Mouse (Mus musculus): ENCODE results near the gene Phf12. TPM values are rescaled to one million over a fixed set of nuclear protein-coding genes. Genes with fewer than 3 reads are reported as not detected.
A peak's percentile ranks its signal among the peaks of the same experiment; 100 is the strongest.

Gene Phf12
- total RNA-seq (2015) = 61.8 and 64.3 TPM in 2 replicates
- total RNA-seq (2017) = 25.9 and 28.8 TPM in 2 replicates

DNA sequence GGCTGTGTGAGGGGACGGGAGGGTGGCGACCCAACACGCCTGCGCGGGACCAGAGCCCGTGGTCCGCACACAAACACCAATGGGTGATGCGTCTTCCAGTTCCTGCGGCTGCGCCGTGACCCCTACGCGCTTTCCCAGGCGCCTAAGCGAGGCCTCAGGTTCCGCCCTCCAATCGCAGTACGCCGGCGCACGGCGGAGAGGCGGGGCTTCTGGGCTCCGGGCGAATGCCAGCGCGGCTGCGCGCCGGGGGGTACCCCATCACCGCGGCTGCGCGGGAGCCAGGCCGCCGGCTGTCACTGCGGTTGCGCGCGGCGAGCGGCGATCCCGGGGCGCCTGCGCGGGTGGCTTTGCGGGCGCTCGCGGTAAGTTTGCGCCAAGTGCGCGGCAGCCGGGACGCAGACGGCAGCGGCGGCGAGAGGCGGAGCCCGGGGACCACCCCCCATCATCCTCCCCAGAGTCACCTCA, at the start of gene Phf12:
Gene Phf12, plus strand, starts transcription at position 314 of the 465 bp plus-strand sequence.
- peak; percentile 76 for ATAC-seq (replicated peaks; ENCODE audit: poor library complexity)

DNA sequence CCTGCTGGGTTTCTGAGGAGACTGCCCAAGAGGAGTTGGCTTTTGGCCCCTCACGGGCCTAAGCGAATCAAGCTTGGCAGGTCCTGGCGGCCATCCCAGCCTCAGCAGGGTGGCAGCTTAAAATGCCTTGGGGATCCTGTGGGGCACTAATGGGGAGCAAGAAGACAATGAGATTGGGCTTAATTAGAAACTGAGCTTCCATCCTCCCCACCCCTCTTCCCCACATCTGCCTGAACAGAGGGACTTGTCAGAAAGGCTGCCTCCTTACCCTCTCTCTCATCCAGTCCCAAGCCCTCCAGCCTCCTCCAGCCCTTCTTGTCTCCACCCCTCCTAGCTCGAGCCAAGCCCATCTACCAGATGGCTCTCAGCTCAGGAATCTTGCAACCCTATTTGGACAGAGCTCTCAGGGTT, 48.4 kb upstream of the Phf12 start:
- ATAC-seq (replicated peaks; ENCODE audit: poor library complexity) = no peak

DNA sequence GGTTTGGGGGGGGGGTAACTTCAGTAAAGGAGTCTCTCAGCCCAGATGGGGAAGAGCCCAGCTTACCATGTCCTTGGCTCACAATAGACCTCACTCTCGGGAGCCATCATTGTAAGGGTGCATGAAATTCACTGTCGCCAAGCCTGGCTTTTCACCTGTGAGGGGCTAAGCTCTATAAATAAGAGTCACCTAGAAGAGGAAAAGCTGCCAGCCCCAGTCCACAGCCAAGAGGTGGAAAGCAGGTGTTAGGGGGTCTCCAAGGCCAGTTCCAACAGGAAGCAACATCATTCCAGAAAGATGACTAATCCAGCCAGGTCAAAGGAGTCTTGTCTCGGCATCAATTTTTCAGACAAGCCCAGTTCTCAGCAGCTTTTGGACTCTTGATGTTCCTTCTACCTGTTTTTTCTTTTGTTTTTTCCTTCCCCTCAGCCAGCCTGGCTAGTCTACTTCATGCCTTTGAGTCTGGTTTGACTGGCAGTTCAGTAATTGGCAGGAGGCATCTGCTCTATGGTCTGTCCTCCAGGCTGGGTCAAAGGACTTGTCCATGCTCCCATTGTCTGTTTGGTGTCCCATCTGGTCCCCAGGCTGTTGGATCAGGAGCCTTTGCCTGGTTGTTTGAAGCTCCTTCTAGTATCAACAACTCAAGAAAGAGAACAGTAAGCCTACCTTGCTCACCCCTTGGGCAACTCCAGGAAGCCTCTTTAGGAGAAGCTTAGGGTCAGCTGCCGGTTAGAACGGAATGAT, 47.8 kb upstream of the Phf12 start:
- no peak for ATAC-seq (replicated peaks; ENCODE audit: poor library complexity)

DNA sequence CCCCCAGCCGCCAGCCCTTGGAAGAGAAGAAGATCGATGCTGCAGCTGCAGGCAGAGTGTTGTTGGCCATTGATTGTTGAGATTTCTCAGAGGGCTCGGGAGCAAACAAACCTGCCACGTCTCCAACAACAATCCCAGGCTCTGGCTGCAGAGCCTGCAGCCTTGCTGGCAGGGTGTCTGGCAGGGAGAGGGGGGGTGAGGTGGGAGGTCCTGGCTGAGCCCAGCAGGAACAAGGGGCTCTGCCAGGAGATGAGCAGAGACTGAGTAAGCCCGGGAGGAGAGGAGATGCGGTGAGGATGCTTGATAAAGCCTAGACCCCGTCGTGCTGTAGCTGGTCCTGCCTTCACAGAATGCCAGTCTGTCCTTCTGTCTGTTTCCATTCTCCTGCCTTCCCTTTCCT, 45.7 kb upstream of the Phf12 start:
- ATAC-seq (replicated peaks; ENCODE audit: poor library complexity) = no peak

DNA sequence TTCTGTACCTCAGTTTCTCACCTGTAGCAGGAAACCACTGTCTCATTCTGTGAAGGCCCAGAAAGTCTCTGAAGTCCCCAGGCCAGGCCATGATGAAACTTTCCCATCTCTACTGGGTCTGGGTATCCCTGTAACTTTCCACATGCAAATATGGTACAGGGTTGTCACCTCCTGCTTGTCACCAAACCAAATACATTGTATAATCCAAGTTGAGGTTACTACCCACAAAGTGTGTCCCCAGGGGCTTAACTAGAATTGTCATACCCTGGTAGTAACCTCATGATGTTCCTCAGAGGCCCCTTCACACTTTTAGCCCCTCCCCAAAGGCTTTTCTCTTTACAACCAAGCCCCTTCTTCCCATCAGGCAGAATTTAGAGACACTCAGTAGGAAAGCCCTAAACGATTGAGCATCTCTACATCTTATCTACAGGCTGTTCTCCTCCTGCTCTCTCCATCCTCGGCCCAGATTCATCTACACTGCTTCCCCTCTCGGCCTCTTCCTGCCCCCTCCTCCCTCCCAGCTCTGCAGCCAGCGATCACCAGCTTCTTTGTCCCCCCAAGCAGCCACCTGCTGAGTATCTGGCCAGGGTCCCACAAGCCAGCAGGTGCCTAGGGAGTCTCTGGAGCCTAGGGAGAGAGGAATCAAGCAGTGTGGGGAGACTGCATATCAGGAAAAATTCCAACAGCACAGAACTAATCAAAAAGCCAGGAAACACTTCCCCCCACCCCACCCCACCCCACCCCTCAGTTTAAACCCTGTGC, 44.7 kb upstream of the Phf12 start:
- no peak for ATAC-seq (replicated peaks; ENCODE audit: poor library complexity)

DNA sequence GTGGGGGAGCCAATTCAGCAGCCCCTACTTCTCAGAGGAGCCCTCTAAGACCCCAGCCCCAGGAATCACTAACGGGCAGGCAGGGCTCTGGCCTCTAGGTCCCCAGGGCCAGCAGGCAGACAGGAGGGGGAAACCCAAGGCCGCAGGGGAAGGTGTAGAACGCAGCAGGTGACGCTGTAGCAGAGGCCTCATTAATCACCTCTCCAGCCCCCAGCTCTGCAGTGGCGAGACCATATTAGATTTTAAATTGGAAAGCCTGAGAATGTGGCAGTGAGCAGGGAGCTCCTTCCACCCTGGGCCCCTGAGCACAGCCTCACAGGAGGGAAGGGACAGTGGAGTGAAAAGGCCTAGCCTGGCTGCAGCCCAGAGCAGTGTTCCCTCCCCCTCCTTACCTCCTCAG, 40.3 kb upstream of the Phf12 start:
- no peak for ATAC-seq (replicated peaks; ENCODE audit: poor library complexity)

DNA sequence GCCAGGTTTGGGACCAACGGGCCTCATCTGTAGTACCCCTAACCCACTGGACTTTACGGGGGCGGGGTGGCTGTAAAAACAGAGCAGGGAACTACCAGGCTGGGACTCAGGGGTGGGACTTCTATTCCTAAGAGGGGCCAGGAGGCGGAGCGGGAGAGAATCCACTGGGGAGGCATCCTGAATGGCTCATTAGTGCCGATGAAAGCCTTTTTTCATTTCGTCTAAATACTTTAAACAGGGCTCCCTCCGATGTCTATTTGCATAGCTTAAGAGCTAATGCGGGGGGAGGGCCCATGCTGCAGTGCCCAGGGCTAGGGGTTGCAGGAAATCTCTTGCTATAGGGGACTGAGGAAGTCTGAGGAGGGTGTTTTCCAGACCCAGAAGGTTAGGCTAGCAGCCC, 34.7 kb upstream of the Phf12 start:
- ATAC-seq (replicated peaks; ENCODE audit: poor library complexity) = no peak

DNA sequence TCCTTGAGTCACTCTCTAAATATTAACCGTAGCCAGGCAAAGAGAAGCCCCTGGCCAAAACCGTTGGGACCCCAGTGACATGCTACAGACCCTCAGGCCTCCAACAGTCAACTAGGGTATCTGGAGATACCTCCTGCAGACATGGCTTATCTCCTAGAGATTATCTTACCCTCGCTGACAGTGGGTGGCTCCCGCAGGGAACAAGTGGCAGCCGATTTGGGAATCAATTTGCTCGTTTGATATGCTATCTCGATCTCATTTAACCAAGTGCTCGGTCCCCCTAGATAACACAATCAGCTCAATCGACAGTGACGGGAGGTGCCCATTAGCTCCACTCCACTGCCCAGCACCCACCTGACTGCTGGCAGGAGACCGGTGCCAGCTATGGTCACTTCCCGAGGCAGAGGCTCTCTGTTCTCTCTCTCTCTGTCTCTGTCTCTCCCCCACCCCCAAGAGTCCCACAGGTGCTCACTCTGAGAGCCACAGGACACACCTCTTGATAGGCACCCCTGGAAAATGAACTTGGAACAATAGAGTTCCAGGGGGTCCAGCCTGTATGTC, 32.3 kb upstream of the Phf12 start:
- no peak for ATAC-seq (replicated peaks; ENCODE audit: poor library complexity)

DNA sequence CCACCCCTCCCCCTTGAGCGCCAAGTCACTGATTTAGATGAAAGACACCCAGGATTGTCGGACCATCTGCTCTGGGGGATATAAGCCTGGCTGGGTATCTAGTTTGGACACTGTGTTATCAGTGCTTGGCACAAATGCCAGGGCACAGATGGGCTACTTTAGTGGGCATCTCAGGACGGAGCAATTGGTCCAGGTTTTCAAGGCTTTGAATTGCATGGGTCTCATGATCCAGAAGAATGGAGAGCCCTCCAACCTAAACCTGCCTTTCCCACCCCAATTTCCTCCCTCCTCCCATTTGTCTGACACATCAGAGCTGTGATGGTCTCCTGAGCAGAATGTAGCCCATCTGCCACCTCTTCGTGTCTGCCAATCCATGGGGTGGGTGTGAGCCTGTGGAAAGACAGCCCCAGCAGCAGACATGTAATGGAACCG, 31.7 kb upstream of the Phf12 start:
- ATAC-seq (replicated peaks; ENCODE audit: poor library complexity) = no peak

DNA sequence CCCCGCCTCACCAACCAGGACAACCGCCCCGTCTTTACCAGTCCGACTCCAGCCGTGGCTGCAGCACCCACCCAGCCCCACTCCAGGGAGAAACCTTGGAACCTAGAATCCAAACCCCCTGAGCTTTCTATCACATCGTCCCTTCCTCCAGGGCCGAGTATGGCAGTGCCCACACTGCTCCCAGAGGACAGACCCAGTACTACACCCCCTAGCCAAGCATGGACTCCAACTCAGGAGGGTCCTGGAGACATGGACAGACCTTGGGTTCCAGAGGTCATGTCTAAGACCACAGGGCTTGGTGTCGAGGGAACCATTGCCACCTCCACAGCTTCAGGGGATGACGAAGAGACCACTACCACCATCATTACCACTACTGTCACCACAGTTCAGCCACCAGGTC, 28.9 kb upstream of the Phf12 start:
- peak; percentile 72; the same call in 1 of the 2 replicates for ATAC-seq (replicated peaks; ENCODE audit: poor library complexity)

DNA sequence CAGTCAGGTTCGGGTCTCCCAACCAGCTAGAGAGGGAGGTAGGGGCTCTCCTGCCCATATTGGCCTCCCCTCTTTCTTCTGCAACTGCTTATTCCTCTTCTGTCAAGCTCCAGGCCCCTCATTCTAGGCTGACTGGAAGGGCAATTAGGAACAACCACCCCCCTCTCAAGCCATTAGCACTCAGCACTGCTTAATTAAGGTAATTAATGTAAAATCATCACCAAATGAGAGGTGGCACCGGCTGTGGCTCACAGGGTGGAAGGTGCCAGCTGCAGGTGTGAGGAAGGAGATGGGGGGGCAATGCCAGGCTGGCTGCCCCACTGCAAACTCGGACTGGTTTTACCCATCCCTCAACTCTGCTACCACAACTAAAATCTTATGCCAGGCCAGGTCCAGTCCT, 26.1 kb upstream of the Phf12 start:
- no peak for ATAC-seq (replicated peaks; ENCODE audit: poor library complexity)

DNA sequence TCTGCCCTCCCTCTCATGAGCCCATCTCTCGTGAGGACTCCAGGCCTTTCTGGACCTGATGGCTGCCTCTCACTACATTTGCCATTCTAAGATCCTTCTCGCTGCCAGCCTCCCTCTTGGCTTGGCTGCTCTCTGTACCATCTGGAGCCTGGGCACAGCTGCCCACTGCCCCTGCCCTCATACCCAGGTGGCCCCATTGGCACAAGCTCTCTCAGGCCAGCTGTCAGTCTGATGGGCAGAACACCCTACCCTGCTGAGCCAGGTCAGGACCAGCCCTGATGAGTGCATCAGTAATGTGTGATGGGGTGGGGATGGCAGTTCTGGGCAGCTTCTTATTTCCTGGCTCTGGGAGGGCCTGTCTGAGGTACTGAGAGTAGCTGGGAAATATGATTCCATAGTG, 24.3 kb upstream of the Phf12 start:
- ATAC-seq (replicated peaks; ENCODE audit: poor library complexity) = no peak

DNA sequence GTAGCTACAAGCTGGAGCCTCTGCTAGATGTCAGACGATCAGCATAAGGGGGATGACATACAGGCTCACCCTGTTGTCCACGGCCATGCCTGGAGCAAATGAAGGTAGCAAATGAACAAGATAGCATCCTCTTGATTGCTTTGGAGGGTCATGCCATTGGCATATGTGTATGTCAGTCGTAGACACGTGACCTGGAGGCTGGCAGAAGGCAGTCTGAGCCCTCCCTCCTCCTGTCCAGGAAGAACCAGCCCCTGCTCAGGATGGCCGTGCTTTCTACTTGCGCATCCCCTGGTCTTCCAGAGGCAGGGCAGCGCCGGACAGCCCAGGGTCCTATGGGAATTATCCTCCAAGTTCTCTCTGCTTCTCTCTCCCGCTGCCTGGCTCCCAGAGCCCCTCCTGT, 23.6 kb upstream of the Phf12 start:
- no peak for ATAC-seq (replicated peaks; ENCODE audit: poor library complexity)

DNA sequence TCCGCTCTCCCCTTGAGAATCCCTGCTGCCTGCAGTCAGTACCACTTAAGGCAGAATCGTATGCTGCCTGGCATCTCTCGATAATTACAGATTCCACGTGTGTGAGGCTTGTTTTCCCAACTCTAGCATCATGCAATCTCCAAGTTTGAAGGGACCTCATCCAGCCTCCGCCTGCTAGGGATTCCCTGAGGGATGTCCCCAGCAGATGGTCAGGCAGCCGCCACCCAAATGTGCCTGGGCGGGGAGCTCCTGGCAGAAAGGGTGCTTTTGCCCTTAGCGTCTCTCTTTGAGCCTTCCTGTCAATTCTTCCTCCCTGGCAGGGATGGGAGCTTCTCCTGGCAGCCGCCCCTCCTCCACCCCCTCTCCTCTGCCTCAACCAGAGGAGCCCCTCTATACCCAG, 22.4 kb upstream of the Phf12 start:
- ATAC-seq (replicated peaks; ENCODE audit: poor library complexity) = no peak

DNA sequence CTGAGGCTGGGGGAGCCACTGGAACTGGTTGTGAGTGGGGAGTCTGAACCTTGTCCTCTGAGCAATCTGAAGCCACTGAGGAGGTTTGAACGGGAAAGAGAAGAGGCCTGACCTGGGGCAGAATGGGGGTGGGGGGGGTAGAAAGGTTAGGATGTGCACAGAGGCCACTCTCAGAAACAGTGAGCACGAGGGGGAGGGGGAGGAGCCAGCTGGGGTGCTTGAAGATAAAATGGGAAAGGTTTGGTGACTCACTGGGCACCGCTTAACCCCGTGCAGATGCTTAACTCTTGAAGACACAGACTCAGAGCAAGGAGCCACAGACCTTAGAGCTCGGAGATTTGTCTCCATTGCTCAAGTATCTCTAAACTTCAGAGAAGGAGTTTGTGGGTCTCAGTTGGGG, 21.7 kb upstream of the Phf12 start:
- ATAC-seq (replicated peaks; ENCODE audit: poor library complexity) = no peak

DNA sequence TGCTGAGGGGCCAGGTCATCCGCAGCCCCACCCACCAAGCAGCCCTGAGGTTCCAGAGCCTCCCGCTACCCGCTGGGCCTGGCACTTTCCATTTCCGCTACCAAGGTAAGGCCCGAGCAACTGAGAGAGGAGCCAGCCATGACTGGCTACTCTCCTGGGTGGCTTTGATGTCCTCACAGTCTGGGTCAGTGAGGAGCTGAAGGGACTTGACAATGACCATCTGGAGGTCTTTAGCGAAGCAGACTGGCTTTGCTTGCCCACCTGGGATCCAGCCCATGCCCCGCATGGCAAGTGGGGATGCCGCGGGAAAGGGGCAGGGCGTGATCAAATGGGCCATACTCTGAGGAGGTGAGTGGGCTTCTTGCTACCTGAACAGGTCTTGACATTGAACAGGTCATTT, 19.6 kb upstream of the Phf12 start:
- no peak for ATAC-seq (replicated peaks; ENCODE audit: poor library complexity)

DNA sequence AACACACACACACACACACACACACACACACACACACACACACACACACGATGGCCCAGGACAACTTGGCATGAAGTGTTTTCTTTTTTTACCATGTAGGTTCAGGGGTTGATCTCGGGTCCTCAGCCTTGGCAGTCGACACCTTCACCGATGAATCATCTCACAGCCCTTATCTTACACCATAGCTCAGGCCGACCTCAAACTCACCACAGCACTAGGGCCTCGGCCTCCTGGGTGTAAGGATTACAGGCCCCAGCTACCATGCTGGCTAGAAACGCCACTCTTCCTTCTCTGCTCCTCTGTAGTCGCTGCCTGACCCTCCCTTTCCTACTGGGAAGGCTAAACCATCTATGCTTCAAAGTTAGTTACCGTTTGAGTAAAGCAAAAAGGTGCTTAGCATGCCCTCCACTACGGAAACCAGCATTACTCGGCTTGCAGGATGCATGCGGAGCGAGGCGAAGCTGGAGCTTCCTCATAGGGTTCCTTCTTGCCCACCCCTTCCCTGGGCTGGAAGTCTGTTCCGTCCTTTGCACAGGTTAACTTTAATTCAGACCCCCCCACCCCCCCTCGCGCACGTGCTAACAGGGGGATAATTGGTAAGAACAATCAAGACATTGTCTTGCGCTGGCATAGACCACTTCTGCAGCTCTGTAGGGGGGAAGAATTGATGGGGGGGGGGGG, 18.0 kb upstream of the Phf12 start:
- ATAC-seq (replicated peaks; ENCODE audit: poor library complexity) = peak; percentile 98

DNA sequence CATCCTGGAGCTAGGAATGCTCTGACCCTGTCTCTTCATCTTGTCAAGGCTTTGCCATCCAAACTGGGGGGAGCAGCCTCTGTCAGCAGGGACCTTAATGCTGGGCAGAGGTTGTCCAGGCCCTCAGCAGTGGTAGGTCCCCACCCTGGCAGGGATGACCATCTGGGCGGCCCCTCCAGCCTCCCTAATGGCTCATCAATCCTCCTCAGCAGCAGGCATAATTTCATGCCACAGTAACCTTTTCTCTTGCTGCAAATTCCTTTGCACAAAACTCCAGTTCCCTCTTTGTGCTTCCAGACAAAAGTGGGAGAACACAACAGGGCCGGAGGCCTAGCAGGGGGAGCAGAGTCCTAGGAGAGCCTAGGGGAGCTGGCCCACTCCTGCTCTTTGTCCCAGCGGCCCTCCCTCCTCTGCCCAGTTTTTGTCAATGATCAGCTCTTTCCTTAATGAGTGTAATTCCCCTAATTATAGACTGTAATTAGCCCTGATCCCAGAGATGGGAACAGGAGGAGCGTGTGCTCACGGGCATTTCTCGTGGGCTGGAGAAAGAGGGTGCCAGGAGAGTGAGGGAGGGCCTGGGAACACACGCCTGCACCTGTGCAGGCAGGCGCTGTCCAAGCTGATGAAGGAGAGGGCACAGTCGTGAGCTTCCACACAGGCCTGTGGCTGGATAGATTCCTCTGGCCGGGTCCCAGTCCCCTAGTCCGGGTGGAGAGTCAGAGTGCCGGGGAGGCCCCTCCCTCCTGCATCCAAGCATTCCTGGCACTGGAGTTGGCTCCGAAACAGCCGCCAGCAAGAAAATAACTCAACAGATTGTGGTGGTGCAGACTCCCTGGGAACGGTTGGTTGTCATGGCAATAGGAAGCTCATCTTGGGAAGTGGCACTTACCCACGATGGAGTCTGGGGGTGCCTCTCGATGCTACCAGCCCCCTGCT, 17.2 kb upstream of the Phf12 start:
- no peak for ATAC-seq (replicated peaks; ENCODE audit: poor library complexity)

DNA sequence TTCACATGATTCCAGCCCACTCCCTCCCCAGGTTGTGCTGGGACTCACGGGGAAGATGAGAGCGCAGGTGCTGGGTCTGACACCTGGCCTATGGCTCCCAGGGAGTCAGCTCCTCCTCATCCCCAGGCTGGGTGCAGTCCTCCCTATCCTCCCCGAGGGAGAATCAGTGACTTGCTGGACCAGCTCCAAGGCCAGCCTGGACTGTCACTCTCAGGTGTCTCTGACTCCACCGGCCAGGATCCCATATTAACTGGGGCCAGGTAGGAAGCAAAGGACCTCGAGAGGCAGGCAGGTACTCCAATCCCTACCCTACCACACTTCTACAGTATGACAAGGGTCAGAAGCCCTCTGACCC, 16.5 kb upstream of the Phf12 start:
- ATAC-seq (replicated peaks; ENCODE audit: poor library complexity) = no peak

DNA sequence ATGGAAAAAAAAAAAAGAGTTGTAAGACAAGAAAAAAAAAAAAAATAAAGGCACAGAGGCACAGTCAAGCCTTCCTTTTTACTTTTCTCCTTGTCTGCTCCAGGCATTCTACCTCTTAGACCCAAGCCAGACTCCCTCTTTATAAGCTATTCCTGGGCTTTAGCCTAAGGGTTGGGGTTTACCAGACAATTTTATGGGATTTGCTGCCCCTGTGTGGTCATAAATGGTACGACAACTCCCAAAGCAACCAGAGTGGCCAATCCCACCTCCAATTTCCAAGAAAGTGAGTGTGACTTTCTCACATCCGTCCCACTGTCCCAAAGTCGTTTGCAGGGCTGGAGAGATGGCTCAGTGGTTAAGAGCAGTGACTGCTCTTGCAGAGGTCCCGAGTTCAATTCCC, 15.4 kb upstream of the Phf12 start:
- peak; percentile 76 for ATAC-seq (replicated peaks; ENCODE audit: poor library complexity)
